Comparison of ENCODE assay signal across 9 mouse cellular contexts in genomic region chr11:120538485-120538884, GRCm38 (mm10). TPM values are rescaled to one million over a fixed set of nuclear protein-coding genes. Genes with fewer than 3 reads are reported as not detected.
DNase-seq lines count a peak whose midpoint lies in the region; ATAC-seq and TF ChIP-seq lines count a peak whose summit lies in the region.
"Had no signal": no experiment of that assay in that cellular context is flagged by ENCODE, and none has a peak within 500 bp of the region (broad histone marks: within the 10 kb centered on the region; RNA-seq: fewer than 3 reads in every experiment).

No protein-coding gene starts in this region.

- peaks cover 2% of the 10 kb centered on the region; the same call in 1 of the 2 replicates for H3K36me3 ChIP-seq in hindbrain, embryonic 16.5 days (ENCODE audit: control insufficient read depth, insufficient read depth, low read length)

- peak; percentile 65 for DNase-seq in testis, postnatal 10 days (ENCODE audit: low spot score)
- no peak for DNase-seq in testis, postnatal 14 days (ENCODE audit: low spot score)
- peak; percentile 71 for DNase-seq in gastrocnemius, postnatal 10 days
- DNase-seq in lung, adult 2 months: peak; percentile 56
- DNase-seq in yolk sac, embryonic 10.5 days (ENCODE audit: low spot score): no peak
- no peak for DNase-seq in left cerebral cortex, postnatal 14 days (ENCODE audit: low spot score in 2 of 2)
- DNase-seq in layer of hippocampus, postnatal 25 days (ENCODE audit: extremely low spot score in 1 of 2, low spot score in 1 of 2): no peak

- intact Hi-C loops in left cerebral cortex, postnatal 14 days (cut with DNase I): no loop called here

- WGBS in hindbrain, embryonic 16.5 days: 43% methylated on average over 3 of the region's 3 CpGs
- WGBS in lung, adult 2 months: 44% methylated on average over 3 of the region's 3 CpGs

- no peaks in the 10 kb centered on the region for H3K9me3 ChIP-seq in hindbrain, embryonic 16.5 days (ENCODE audit: control insufficient read depth, low read length)

- ATAC-seq in hindbrain, embryonic 16.5 days: peak; percentile 77

- peak overlapping the region; percentile 72 for H3K27ac ChIP-seq in hindbrain, embryonic 16.5 days (ENCODE audit: low read depth, low read length)

- no peak for TF ChIP-seq POLR2A in lung, adult 2 months (IDR thresholded peaks at IDR 0.05; ENCODE audit: borderline replicate concordance, extremely low read depth, low read depth, low read length)

- no peak overlapping the region for H3K4me3 ChIP-seq in hindbrain, embryonic 16.5 days (ENCODE audit: low read length)
- no peak overlapping the region for H3K4me3 ChIP-seq in lung, adult 2 months (replicated peaks; ENCODE audit: extremely low read depth, low read depth, low read length)

- no peak for TF ChIP-seq CTCF in lung, adult 2 months (IDR thresholded peaks at IDR 0.05; ENCODE audit: insufficient read depth, low read length)

- peaks cover 21% of the 10 kb centered on the region for H3K4me1 ChIP-seq in hindbrain, embryonic 16.5 days (ENCODE audit: control insufficient read depth, insufficient read depth, low read depth, low read length)
- H3K4me1 ChIP-seq in lung, adult 2 months (ENCODE audit: control insufficient read depth, insufficient read depth, low read length): peaks cover 14% of the 10 kb centered on the region

- H3K4me2 ChIP-seq in hindbrain, embryonic 16.5 days (ENCODE audit: low read length): no peak overlapping the region

- H3K9ac ChIP-seq in hindbrain, embryonic 16.5 days (ENCODE audit: low read depth, low read length): no peak overlapping the region

- no peaks in the 10 kb centered on the region for H3K27me3 ChIP-seq in hindbrain, embryonic 16.5 days (replicated peaks; ENCODE audit: control insufficient read depth, insufficient read depth, low read length)

RNA-seq across cellular contexts. Expression of gene Gcgr, which starts 8.0 kb away (rescaled TPM):
- under 1 TPM; 0.09 to 0.75 TPM for total RNA-seq in gastrocnemius, postnatal 10 days (2021)
- polyA plus RNA-seq in hindbrain, embryonic 16.5 days (2015; fragmentation: Nextera tagmentation; extraction: Ambion mirVana): 0.92 and 1.0 TPM in 2 replicates
- polyA plus RNA-seq in lung, adult 2 months (2012; rRNA removed): 0.86 and 1.0 TPM in 2 replicates
- total RNA-seq in left cerebral cortex, postnatal 14 days (2021): under 1 TPM; 0.17 to 0.18 TPM
- under 1 TPM; 0.15 to 0.19 TPM for total RNA-seq in layer of hippocampus, postnatal 25 days (2021)

RNA-seq across cellular contexts. Expression of gene Mcrip1, which starts 11.0 kb away (rescaled TPM):
- total RNA-seq in gastrocnemius, postnatal 10 days (2021): 10 to 100 TPM; 51.3 to 52.7 TPM
- 243 and 245 TPM in 2 replicates for polyA plus RNA-seq in hindbrain, embryonic 16.5 days (2015; fragmentation: Nextera tagmentation; extraction: Ambion mirVana)
- 133 and 168 TPM in 2 replicates for polyA plus RNA-seq in lung, adult 2 months (2012; rRNA removed)
- total RNA-seq in left cerebral cortex, postnatal 14 days (2021): 100 to 1,000 TPM in 1 of 2 experiments, 10 to 100 TPM in 1; 95.9 to 101 TPM
- 10 to 100 TPM; 86.1 to 86.5 TPM for total RNA-seq in layer of hippocampus, postnatal 25 days (2021)

RNA-seq across cellular contexts. Expression of gene Ppp1r27, which starts 12.4 kb away (rescaled TPM):
- 100 to 1,000 TPM; 156 to 183 TPM for total RNA-seq in gastrocnemius, postnatal 10 days (2021)
- polyA plus RNA-seq in hindbrain, embryonic 16.5 days (2015; fragmentation: Nextera tagmentation; extraction: Ambion mirVana): 0.64 TPM in 1 of 2 replicates, not detected in the other
- polyA plus RNA-seq in lung, adult 2 months (2012; rRNA removed): 3.3 TPM in 1 of 2 replicates, not detected in the other
- not detected for total RNA-seq in left cerebral cortex, postnatal 14 days (2021)
- total RNA-seq in layer of hippocampus, postnatal 25 days (2021): not detected
- polyA plus RNA-seq: large intestine, adult 2 months had no signal

RNA-seq across cellular contexts. Expression of gene P4hb, which starts 34.6 kb away (rescaled TPM):
- 100 to 1,000 TPM; 349 to 414 TPM for total RNA-seq in gastrocnemius, postnatal 10 days (2021)
- 252 and 298 TPM in 2 replicates for polyA plus RNA-seq in hindbrain, embryonic 16.5 days (2015; fragmentation: Nextera tagmentation; extraction: Ambion mirVana)
- 192 and 254 TPM in 2 replicates for polyA plus RNA-seq in lung, adult 2 months (2012; rRNA removed)
- total RNA-seq in left cerebral cortex, postnatal 14 days (2021): 100 to 1,000 TPM; 125 to 127 TPM
- 100 to 1,000 TPM; 127 to 136 TPM for total RNA-seq in layer of hippocampus, postnatal 25 days (2021)

RNA-seq across cellular contexts. Expression of gene Arhgdia, which starts 42.9 kb away (rescaled TPM):
- 100 to 1,000 TPM; 163 to 197 TPM for total RNA-seq in gastrocnemius, postnatal 10 days (2021)
- 501 and 544 TPM in 2 replicates for polyA plus RNA-seq in hindbrain, embryonic 16.5 days (2015; fragmentation: Nextera tagmentation; extraction: Ambion mirVana)
- polyA plus RNA-seq in lung, adult 2 months (2012; rRNA removed): 890 and 923 TPM in 2 replicates
- total RNA-seq in left cerebral cortex, postnatal 14 days (2021): 100 to 1,000 TPM; 397 to 401 TPM
- 100 to 1,000 TPM; 306 to 324 TPM for total RNA-seq in layer of hippocampus, postnatal 25 days (2021)

Comparison
In these comparisons a context has a peak if more than half of its experiments do, and no peak if none do; other contexts are left out.
1. DNase-seq: peak in testis, postnatal 10 days (single experiment), gastrocnemius, postnatal 10 days (single experiment) and lung, adult 2 months (single experiment); none in testis, postnatal 14 days (single experiment), yolk sac, embryonic 10.5 days (single experiment), left cerebral cortex, postnatal 14 days (0 of 2) and layer of hippocampus, postnatal 25 days (0 of 2).
2. RNA of gene Ppp1r27, which starts 12.4 kb away (total RNA-seq): 156 to 183 TPM in gastrocnemius, postnatal 10 days; not detected in left cerebral cortex, postnatal 14 days and not detected in layer of hippocampus, postnatal 25 days; every median in the first group is over 100 times any median in the second.